Mouse (Mus musculus) hindbrain, embryonic 12.5 days (tissue): ENCODE data around the gene Flrt1. TPM values are rescaled to one million over a fixed set of nuclear protein-coding genes. Genes with fewer than 3 reads are reported as not detected.

Experiments used
- ATAC-seq: fragments of 200-750 bp; cut with Nextera tagmentation; 2 replicates; pipeline ENCODE4 v1.8.0; 2017; ENCODE audit warnings: moderate TSS enrichment; ENCODE audit not compliant: low FRiP score
- H3K27ac ChIP-seq: fragments of 300-500 bp; sonication (generic); 2 replicates; pipeline ENCODE4 v1.5.1; 2016; ENCODE audit warnings: mild to moderate bottlenecking
- H3K27me3 ChIP-seq: fragments of 300-500 bp; sonication (generic); 2 replicates; pipeline ENCODE4 v1.6.1; 2016; ENCODE audit warnings: mild to moderate bottlenecking
- H3K36me3 ChIP-seq: fragments of 300-500 bp; sonication (generic); 2 replicates; pipeline ENCODE4 v1.6.1; 2016; ENCODE audit warnings: mild to moderate bottlenecking
- H3K4me1 ChIP-seq: fragments of 300-500 bp; sonication (generic); 2 replicates; pipeline ENCODE4 v1.6.1; 2016
- H3K4me2 ChIP-seq: fragments of 300-500 bp; sonication (generic); replicated peaks from 2 replicates; pipeline ENCODE4 v1.6.1; 2016; ENCODE audit warnings: mild to moderate bottlenecking
- H3K4me3 ChIP-seq: fragments of 300-500 bp; sonication (generic); 2 replicates; pipeline ENCODE4 v1.5.1; 2016; ENCODE audit warnings: mild to moderate bottlenecking
- H3K9ac ChIP-seq: fragments of 300-500 bp; sonication (generic); 2 replicates; pipeline ENCODE4 v1.6.1; 2016; ENCODE audit warnings: mild to moderate bottlenecking, moderate library complexity
- H3K9me3 ChIP-seq: fragments of 300-500 bp; sonication (generic); replicated peaks from 2 replicates; pipeline ENCODE4 v1.6.1; 2016; ENCODE audit warnings: mild to moderate bottlenecking
- WGBS: fragments of 180-500 bp; shearing (Covaris S2); methylation state at CpG from one replicate; pipeline ENCODE4 v1.1.7; 2016; 5-methylcytosine and 5-hydroxymethylcytosine counted together
- polyA plus RNA-seq: library from polyadenylated mRNA; unstranded; fragments of >200 nt; fragmentation: Nextera tagmentation; extraction: Ambion mirVana; gene quantifications from 2 replicates; pipeline ENCODE4 v1.2.1, GENCODE M21; 2016

Flrt1 gene
- polyA plus RNA-seq, 1 experiment from 2014 or later = 5.5 TPM

DNA sequence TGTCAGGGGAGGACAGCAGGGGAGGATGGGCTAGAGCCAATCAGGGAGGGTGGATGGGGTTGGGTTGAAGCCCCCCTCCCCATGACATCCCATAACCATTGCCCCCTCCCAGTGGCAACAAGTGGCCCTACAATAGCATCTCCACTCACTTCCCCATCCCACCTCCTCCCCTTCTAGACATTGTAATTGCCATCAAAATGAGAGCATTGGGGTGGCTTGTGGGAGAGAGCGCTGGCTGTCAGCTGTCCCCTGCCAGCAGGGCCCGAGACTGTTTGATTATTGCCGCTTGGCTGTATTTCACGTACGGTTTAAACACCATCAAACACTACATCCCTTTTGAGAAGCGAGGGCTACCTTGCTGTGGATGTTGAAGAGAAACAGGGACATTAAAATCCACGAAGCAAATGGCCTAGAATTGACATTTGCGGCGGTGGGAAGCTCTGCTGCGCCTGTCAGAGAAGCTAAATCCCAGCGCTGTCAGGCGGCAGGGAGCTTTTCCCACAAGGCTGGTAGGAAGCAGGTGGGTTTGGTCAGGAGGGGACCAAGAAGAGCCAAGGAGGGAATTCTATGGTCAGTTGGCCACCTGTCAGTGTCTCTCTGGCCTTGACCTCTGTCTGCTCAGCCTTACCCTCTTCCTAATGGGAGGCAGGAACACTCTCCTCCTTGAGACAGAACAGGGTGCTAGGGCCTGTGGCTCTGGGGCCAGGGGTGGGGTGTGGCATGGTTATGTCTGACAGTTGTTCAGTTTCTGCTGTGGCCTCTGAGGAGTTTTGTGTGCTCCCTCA lies 31.3 kb downstream of the Flrt1 start:
- no peak overlapping the region; the same call in 1 of the 2 replicates for H3K27ac ChIP-seq
- peaks cover 54% of the 10 kb centered on the region for H3K4me1 ChIP-seq
- no peaks in the 10 kb centered on the region for H3K36me3 ChIP-seq
- no peak overlapping the region for H3K9ac ChIP-seq
- ATAC-seq = no peak
- peaks cover 42% of the 10 kb centered on the region for H3K27me3 ChIP-seq
- no peaks in the 10 kb centered on the region for H3K9me3 ChIP-seq
- no peak overlapping the region for H3K4me2 ChIP-seq
- H3K4me3 ChIP-seq = no peak overlapping the region
- WGBS = 39% methylated on average over 12 of the region's 12 CpGs

DNA sequence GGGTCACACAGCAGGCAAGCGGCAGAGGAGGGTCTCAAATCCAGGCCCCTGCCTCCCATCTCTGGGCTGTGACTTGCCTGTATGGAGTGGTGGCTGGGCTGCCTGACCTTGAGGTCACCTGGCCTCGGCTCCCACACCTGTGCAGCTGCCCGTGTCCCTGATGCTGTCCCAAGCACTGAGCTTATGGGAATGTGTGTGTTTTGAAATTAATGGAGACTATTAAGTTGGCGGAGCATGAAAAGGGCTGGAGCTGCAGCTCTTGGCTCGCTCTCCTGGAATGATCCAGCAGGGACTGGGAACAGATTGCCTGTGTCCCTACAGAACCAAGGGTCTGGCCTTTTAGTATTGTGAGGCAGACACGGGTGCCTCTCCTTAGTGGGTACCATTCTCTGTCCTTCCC lies 33.3 kb downstream of the Flrt1 start:
- Histone ChIP-seq H3K27ac (no peak overlapping the region), H3K27me3 (peaks cover 47% of the 10 kb centered on the region), H3K9me3 (no peaks in the 10 kb centered on the region), H3K36me3 (no peaks in the 10 kb centered on the region), H3K9ac (no peak overlapping the region), H3K4me1 (peaks cover 66% of the 10 kb centered on the region), H3K4me3 (no peak overlapping the region), H3K4me2 (no peak overlapping the region)
- ATAC-seq = no peak
- 61% methylated on average over 6 of the region's 6 CpGs for WGBS

DNA sequence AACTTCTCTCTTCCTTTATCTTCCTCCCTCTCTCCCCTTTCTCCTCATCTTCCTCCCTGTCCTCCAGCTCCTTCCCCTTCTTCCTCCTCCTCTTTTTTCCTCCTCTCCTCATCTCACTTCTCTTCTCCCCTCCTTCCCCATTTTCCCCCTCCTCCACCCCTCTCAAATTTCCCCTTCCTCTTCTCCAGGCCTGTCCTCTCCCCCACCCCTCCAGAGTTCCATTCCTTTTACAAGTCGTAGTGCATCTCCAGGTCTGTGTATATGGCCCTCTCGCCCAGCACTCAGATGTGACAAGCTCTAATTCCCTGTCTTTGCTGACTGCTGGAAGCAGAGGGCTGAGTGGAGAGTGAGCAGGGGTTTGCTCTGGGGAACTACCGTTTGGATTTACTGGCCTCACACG lies 34.8 kb downstream of the Flrt1 start:
- Histone ChIP-seq H3K4me3 (no peak overlapping the region), H3K27ac (peak overlapping the region; percentile 45; the same call in 1 of the 2 replicates), H3K27me3 (peaks cover 51% of the 10 kb centered on the region), H3K9ac (peak overlapping the region; percentile 33; the same call in 1 of the 2 replicates), H3K4me1 (peaks cover 80% of the 10 kb centered on the region), H3K4me2 (peak overlapping the region; percentile 31), H3K36me3 (no peaks in the 10 kb centered on the region), H3K9me3 (no peaks in the 10 kb centered on the region)
- no peak for ATAC-seq
- WGBS = 10% methylated on average over 4 of the region's 4 CpGs

DNA sequence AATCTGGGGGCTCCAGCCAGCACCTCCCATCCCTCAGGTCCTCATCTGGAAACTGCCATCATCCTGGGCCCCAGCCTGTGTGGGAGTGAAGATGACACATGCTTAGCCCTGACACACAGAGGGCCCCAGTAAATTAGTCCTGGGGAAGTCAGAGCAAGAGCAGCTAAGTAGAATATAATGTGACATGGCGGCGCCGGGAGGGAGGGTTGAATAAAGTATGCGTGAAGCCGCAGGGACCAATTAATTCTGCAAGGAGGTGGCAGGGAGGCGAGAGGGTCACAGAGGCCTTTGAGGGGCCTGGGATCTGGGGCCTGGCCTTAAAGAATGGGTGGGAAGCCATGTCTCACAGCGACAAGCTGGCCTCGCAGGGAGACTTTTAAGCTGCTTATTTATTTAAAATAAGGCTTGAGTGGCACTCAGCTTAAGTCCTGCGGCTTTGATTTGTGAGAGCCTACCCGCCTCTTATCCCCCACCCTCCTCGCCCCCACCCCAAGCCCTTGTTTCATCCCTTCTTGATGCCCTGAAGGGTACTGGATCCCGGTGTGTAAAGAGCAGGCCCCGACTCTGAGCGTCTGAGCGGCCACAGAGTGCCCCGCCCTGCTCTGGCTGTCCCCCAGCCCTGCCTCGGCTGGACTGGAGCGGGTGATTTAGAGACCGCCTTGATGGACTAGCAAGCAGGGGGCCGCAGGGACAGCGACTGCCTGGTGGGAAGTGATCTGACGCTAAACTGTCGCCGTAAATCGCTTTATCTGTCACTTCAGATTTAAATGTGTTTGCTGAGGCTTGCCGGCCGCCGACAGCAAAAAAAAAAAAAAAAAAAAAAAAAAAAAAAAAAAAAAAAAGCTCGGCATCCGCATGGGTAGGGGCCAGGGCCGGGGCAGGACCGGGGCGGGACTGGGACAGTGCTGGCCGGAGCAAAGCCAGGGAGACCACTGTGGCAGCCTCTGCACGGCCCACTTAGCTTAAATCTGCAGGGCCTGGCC lies 35.5 kb downstream of the Flrt1 start:
- WGBS = 5% methylated on average over 29 of the region's 35 CpGs
- peaks cover 45% of the 10 kb centered on the region for H3K27me3 ChIP-seq
- 0 out of 2 replicates have a peak, but pooled peaks have one; percentile 16 for ATAC-seq

DNA sequence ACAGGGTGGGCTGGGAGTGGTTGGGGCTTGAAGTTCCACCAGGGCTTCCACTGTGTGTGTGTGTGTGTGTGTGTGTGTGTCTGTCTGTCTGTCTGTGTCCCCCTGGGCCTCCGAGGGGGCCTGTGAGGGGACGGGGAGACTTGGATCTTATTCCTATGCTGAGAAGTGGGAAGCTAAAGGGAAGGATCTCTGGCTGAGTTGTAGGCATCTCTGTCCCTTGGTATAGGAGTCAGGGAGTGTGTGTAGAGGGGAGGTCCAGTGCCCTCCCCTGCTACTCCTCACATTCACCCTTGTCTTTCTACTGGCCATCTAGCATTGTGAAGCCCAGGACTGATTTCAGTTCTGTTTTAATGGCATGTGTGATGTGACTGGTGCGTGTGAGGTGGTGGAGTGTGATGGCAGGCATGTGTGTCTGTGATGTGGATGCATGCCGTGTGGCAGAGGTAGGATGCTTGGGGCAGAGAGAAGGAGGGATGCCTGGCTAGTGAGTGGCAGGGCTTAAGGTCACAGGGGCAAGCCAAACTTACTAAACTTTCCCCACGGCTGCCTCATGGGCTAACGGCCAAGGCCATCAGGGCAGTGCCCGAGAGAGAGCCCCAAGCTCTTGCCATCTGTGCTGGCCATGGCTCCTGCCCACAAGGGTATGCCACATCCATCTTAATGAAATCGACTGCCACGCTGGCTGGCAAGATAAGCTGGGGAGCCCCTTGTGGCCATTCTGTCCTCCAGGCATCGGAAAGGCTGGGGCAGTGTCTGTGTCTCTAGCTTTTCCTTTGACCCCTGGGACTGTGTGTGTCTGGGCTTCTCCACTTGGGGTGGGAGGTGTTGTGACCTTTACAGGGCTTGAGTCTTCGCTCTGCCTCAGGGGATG lies 36.6 kb downstream of the Flrt1 start:
- ATAC-seq = peak; percentile 29
- WGBS = 28% methylated on average over 10 of the region's 11 CpGs
- no peak overlapping the region; the same call in 1 of the 2 replicates for H3K9ac ChIP-seq

More for the DNA sequence above, 35.5 kb downstream of the Flrt1 start:
- Histone ChIP-seq H3K9me3 (no peaks in the 10 kb centered on the region), H3K4me1 (peaks cover 80% of the 10 kb centered on the region), H3K27ac (peak overlapping the region; percentile 64), H3K4me3 (no peak overlapping the region), H3K36me3 (no peaks in the 10 kb centered on the region), H3K4me2 (peak overlapping the region; percentile 31), H3K9ac (peak overlapping the region; percentile 45; the same call in 1 of the 2 replicates)

DNA sequence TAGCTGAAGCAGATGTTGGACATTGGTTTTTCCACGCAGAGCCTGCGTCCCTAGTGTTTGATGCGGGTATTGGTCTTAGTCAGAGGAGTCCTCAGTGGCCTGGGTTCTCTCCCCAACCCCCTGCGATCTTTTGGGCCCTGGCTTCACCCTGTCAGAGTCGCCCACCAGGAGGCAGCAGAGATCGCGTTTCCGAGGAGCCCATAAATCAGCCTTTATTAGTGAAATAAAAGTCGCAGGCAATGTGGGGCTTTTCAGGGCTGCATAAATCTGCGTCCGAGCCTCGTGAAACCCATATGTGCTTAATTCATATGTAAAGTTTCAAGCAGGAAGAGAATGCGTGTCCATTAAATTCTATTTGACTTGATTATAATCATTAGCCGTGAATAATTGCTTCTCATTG lies 37.4 kb downstream of the Flrt1 start:
- no peaks in the 10 kb centered on the region for H3K36me3 ChIP-seq
- peaks cover 44% of the 10 kb centered on the region for H3K27me3 ChIP-seq
- no peak overlapping the region for H3K4me3 ChIP-seq
- peaks cover 70% of the 10 kb centered on the region for H3K4me1 ChIP-seq
- H3K9me3 ChIP-seq = no peaks in the 10 kb centered on the region
- peak; percentile 52 for ATAC-seq
- 0 out of 2 replicates have a peak overlapping the region, but pooled peaks have one; percentile 2 for H3K9ac ChIP-seq
- 4% methylated on average over 14 of the region's 14 CpGs for WGBS
- peak overlapping the region; percentile 26; the same call in 1 of the 2 replicates for H3K4me2 ChIP-seq
- peak overlapping the region; percentile 64 for H3K27ac ChIP-seq

More for the DNA sequence above, 36.6 kb downstream of the Flrt1 start:
- Histone ChIP-seq H3K4me1 (peaks cover 74% of the 10 kb centered on the region), H3K27me3 (peaks cover 40% of the 10 kb centered on the region), H3K27ac (peak overlapping the region; percentile 64), H3K4me3 (no peak overlapping the region), H3K9me3 (no peaks in the 10 kb centered on the region), H3K4me2 (peak overlapping the region; percentile 26; the same call in 1 of the 2 replicates), H3K36me3 (no peaks in the 10 kb centered on the region)

DNA sequence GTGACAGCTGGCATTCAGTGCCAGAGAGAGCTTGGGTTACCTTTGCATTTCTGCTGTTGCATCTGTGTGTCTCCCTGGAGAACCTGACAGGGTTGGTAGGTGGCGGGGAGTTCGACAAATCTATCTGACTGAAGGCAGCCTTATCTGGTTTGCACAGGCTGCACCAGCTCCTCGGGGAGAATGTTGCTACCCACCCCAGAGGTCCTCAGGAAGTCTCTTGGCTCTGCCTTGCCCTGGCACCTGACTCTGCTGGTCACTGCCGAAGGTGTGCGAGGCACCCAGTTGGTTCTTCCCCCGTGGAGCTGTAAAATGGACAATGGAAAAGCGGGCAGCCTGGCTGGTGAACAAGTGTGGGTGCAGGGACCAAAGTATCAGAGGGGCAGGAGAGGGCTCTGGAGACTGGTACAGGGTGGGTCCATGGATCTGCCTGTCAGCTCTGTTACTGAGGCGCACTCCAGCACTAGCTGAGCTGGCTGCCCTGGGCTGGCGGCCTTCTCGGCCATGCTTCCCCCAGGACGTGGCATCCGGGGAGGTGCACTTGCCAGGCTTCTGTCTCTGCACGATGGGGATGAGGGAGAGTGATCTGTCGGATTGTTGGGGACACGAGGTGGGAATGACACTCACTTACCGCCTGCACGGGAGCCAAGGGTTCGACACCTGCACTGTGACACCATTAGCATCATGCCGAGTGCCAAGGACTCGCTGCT lies 38.0 kb downstream of the Flrt1 start:
- ATAC-seq = peak; percentile 4; the same call in 1 of the 2 replicates
- Histone ChIP-seq H3K4me2 (no peak overlapping the region; the same call in 1 of the 2 replicates), H3K9ac (peak overlapping the region; percentile 2; the same call in 1 of the 2 replicates)

DNA sequence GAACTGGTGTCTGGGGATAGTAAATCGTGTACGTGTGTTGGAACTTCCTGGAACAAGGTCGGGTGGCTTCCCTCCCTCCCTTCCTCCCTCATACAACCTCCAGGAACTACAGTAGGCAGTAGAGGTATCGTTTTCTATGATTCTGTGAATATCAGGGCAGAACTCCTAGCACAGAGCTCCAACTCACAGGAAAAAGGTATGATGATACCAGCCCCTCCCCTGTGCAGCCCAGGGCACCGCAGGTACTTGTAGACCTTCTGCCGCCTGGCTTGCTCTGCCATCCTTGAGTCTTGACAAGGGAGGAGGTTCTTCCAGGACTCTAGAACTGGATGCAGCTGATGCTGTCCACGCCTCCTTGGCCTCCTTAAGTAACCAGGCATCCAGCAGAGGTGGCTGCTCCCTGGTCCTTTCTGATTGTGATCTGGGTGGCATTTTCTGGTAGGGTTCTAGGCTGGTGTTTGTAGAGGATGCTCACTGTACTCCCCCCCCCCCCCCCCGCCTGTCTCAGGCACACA lies 38.6 kb downstream of the Flrt1 start:
- Histone ChIP-seq H3K4me1 (peaks cover 59% of the 10 kb centered on the region), H3K9me3 (no peaks in the 10 kb centered on the region), H3K36me3 (no peaks in the 10 kb centered on the region), H3K4me2 (0 out of 2 replicates have a peak overlapping the region, but pooled peaks have one; percentile 17), H3K27me3 (peaks cover 32% of the 10 kb centered on the region), H3K4me3 (no peak overlapping the region), H3K9ac (no peak overlapping the region), H3K27ac (peak overlapping the region; percentile 48; the same call in 1 of the 2 replicates)
- ATAC-seq = no peak
- 40% methylated on average over 7 of the region's 8 CpGs for WGBS

More for the DNA sequence above, 38.0 kb downstream of the Flrt1 start:
- H3K27me3 ChIP-seq = peaks cover 38% of the 10 kb centered on the region
- 0 out of 2 replicates have a peak overlapping the region, but pooled peaks have one; percentile 40 for H3K27ac ChIP-seq
- H3K4me3 ChIP-seq = no peak overlapping the region
- H3K4me1 ChIP-seq = peaks cover 64% of the 10 kb centered on the region
- WGBS = 51% methylated on average over 20 of the region's 20 CpGs
- no peaks in the 10 kb centered on the region for H3K36me3 ChIP-seq
- no peaks in the 10 kb centered on the region for H3K9me3 ChIP-seq

DNA sequence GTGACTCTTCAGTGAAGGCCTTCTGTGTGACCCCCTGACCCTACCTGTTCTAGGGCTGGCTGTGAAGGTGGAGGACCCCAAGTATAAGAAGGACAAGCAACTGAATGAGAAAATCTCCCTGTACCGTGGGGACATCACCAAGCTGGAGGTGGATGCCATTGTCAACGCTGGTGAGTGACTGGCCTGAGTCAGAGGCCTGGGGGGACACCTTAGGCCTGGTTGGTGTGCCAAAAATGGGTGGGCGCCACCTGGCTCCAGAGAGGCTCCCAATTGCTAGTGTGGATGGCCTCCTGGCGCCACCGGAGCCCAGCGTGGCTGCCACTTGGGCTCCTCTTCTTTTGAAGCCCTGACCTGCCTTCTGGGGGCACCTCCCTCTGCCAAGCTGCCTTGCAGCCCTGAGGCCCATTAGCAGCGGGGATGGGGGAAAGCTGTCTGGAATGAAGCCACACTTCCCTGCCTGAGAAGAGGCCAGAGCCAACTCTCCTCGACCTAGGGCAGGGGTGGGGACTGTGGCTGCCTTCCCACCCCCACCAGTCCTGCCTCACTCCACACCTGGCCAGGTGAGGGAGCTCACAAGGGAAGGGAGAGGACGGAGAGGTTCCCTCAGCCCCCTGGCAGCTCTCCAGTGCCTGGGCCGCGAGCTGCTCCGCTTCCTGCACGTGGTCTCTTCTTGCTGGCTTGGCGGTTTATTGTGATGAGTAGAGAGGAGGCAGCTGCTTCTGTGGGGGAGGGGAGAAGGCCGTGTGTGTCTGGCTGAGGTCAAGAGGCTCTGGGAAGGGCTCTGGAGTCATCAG lies 39.3 kb downstream of the Flrt1 start:
- no peak for ATAC-seq
- WGBS = 33% methylated on average over 15 of the region's 15 CpGs
- peaks cover 54% of the 10 kb centered on the region for H3K4me1 ChIP-seq
- H3K4me2 ChIP-seq = peak overlapping the region; percentile 17; the same call in 1 of the 2 replicates
- no peaks in the 10 kb centered on the region for H3K9me3 ChIP-seq
- peaks cover 26% of the 10 kb centered on the region for H3K27me3 ChIP-seq
- no peaks in the 10 kb centered on the region for H3K36me3 ChIP-seq
- no peak overlapping the region for H3K4me3 ChIP-seq
- peak overlapping the region; percentile 48; the same call in 1 of the 2 replicates for H3K27ac ChIP-seq
- H3K9ac ChIP-seq = no peak overlapping the region

DNA sequence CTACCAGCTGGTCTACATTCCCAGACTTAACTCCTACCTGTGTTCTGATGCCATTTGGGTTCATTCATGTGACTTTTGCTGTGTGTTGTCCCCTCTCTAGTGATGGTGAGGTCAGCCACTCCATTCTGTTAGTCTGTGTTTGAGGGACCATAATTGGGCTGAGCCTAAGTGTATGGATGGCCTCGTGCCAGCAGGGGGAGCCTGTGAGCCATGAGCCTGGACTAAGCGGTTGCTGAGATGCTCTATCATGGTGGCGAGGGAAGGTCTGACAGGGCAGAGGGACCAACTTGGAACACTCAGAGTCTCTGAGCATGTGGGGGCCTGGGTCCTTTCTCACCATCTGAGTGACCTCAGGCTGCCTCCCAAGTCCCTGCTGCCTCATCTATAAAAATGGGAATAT lies 41.0 kb downstream of the Flrt1 start:
- Histone ChIP-seq H3K36me3 (no peaks in the 10 kb centered on the region), H3K27me3 (peaks cover 31% of the 10 kb centered on the region), H3K4me2 (no peak overlapping the region), H3K9ac (no peak overlapping the region), H3K4me1 (peaks cover 38% of the 10 kb centered on the region), H3K4me3 (no peak overlapping the region), H3K9me3 (no peaks in the 10 kb centered on the region), H3K27ac (no peak overlapping the region)
- ATAC-seq = peak; percentile 46
- WGBS = 5% methylated on average over 3 of the region's 3 CpGs
